Mouse (Mus musculus) liver, embryonic 15.5 days (tissue): ENCODE measurements at regions not wholly inside any gene's neighbourhood (a gene's known extent, or its start where the extent isn't known, plus 50 kb on each side); places are given as distances from the start of the nearest gene placed in this dataset.
A peak's percentile ranks its signal among the peaks of the same experiment; 100 is the strongest.

ENCODE experiments used
- ATAC-seq: fragments of 200-750 bp; cut with Nextera tagmentation; 2 replicates; pipeline ENCODE4 v1.8.0; 2017; ENCODE audit warnings: moderate number of reproducible peaks, mild to moderate bottlenecking, moderate library complexity; ENCODE audit not compliant: insufficient read depth
- H3K27ac ChIP-seq: fragments of 300-500 bp; sonication (generic); replicated peaks from 2 replicates; pipeline ENCODE4 v1.5.1; 2015; ENCODE audit warnings: mild to moderate bottlenecking, inconsistent platforms
- H3K27me3 ChIP-seq: fragments of 300-500 bp; sonication (generic); 2 replicates; pipeline ENCODE4 v1.6.1; 2015; ENCODE audit warnings: mild to moderate bottlenecking, inconsistent platforms
- H3K36me3 ChIP-seq: fragments of 300-500 bp; sonication (generic); replicated peaks from 2 replicates; pipeline ENCODE4 v1.6.1; 2015; ENCODE audit warnings: moderate library complexity, mild to moderate bottlenecking, inconsistent platforms
- H3K4me1 ChIP-seq: fragments of 300-500 bp; sonication (generic); replicated peaks from 2 replicates; pipeline ENCODE4 v1.6.1; 2015; ENCODE audit warnings: inconsistent platforms
- H3K4me2 ChIP-seq: fragments of 300-500 bp; sonication (generic); 2 replicates; pipeline ENCODE4 v1.6.1; 2015; ENCODE audit warnings: moderate library complexity, mild to moderate bottlenecking, inconsistent platforms
- H3K4me3 ChIP-seq: fragments of 300-500 bp; sonication (generic); replicated peaks from 2 replicates; pipeline ENCODE4 v1.5.1; 2015; ENCODE audit warnings: mild to moderate bottlenecking, inconsistent platforms
- H3K9ac ChIP-seq: fragments of 300-500 bp; sonication (generic); 2 replicates; pipeline ENCODE4 v1.6.1; 2015; ENCODE audit warnings: moderate library complexity, mild to moderate bottlenecking, inconsistent platforms
- H3K9me3 ChIP-seq: fragments of 300-500 bp; sonication (generic); replicated peaks from 2 replicates; pipeline ENCODE4 v1.6.1; 2016; ENCODE audit warnings: inconsistent platforms
- WGBS: fragments of 180-500 bp; shearing (Covaris S2); methylation state at CpG from one replicate; pipeline ENCODE4 v1.1.7; 2015; ENCODE audit warnings: mixed read lengths; ENCODE audit not compliant: insufficient replicate concordance; 5-methylcytosine and 5-hydroxymethylcytosine counted together

GRCm38 (mm10) chr9:63087195-63087594 is 61.6 kb downstream of the Skor1 start:
- Histone ChIP-seq H3K36me3 (no peaks in the 10 kb centered on the region), H3K4me3 (no peak overlapping the region), H3K27ac (no peak overlapping the region), H3K9me3 (no peaks in the 10 kb centered on the region), H3K4me2 (no peak overlapping the region), H3K4me1 (0 out of 2 replicates have a peak, but pooled peaks cover 2% of the 10 kb centered on the region), H3K9ac (no peak overlapping the region), H3K27me3 (no peaks in the 10 kb centered on the region)
- ATAC-seq: no peak
- 44% methylated on average over 4 of the region's 4 CpGs for WGBS

- Histone ChIP-seq H3K36me3 (no peaks in the 10 kb centered on the region), H3K4me3 (no peak overlapping the region), H3K4me2 (no peak overlapping the region), H3K27me3 (no peaks in the 10 kb centered on the region), H3K27ac (no peak overlapping the region), H3K9me3 (no peaks in the 10 kb centered on the region), H3K4me1 (no peaks in the 10 kb centered on the region), H3K9ac (no peak overlapping the region)
- ATAC-seq: no peak
- WGBS: 16% methylated on average over 1 of the region's 1 CpGs
Observed at GRCm38 (mm10) chr9:63086671-63087070, 62.1 kb downstream of the Skor1 start.

GRCm38 (mm10) chr9:63082830-63083229 is 65.9 kb downstream of the Skor1 start:
- WGBS: 62% methylated on average over 7 of the region's 7 CpGs
- no peaks in the 10 kb centered on the region for H3K27me3 ChIP-seq
- no peaks in the 10 kb centered on the region for H3K9me3 ChIP-seq
- H3K9ac ChIP-seq: no peak overlapping the region
- no peak overlapping the region for H3K27ac ChIP-seq
- ATAC-seq: no peak
- H3K4me1 ChIP-seq: no peaks in the 10 kb centered on the region
- H3K36me3 ChIP-seq: no peaks in the 10 kb centered on the region
- H3K4me2 ChIP-seq: no peak overlapping the region
- no peak overlapping the region for H3K4me3 ChIP-seq

GRCm38 (mm10) chr9:63082311-63082710 is 66.5 kb downstream of the Skor1 start:
- WGBS: 64% methylated on average over 3 of the region's 3 CpGs

GRCm38 (mm10) chr9:63080406-63080805 is 68.4 kb downstream of the Skor1 start:
- no peak overlapping the region for H3K9ac ChIP-seq
- H3K27me3 ChIP-seq: no peaks in the 10 kb centered on the region
- no peak for ATAC-seq
- 76% methylated on average over 5 of the region's 5 CpGs for WGBS
- H3K4me3 ChIP-seq: no peak overlapping the region
- no peak overlapping the region for H3K27ac ChIP-seq
- H3K4me1 ChIP-seq: peaks cover 2% of the 10 kb centered on the region; the same call in 1 of the 2 replicates
- no peaks in the 10 kb centered on the region for H3K36me3 ChIP-seq
- H3K4me2 ChIP-seq: no peak overlapping the region
- H3K9me3 ChIP-seq: no peaks in the 10 kb centered on the region

More at GRCm38 (mm10) chr9:63082311-63082710, 66.5 kb downstream of the Skor1 start:
- Histone ChIP-seq H3K4me3 (no peak overlapping the region), H3K9ac (no peak overlapping the region), H3K36me3 (no peaks in the 10 kb centered on the region), H3K4me2 (no peak overlapping the region), H3K27ac (no peak overlapping the region), H3K27me3 (no peaks in the 10 kb centered on the region), H3K9me3 (no peaks in the 10 kb centered on the region), H3K4me1 (no peaks in the 10 kb centered on the region)
- ATAC-seq: no peak

- H3K9me3 ChIP-seq: no peaks in the 10 kb centered on the region
- no peak overlapping the region for H3K4me2 ChIP-seq
- H3K36me3 ChIP-seq: no peaks in the 10 kb centered on the region
- peaks cover 17% of the 10 kb centered on the region for H3K4me1 ChIP-seq
- ATAC-seq: no peak
- no peaks in the 10 kb centered on the region for H3K27me3 ChIP-seq
- WGBS: 43% methylated on average over 5 of the region's 5 CpGs
- H3K9ac ChIP-seq: no peak overlapping the region
- no peak overlapping the region for H3K4me3 ChIP-seq
- no peak overlapping the region for H3K27ac ChIP-seq
Observed at GRCm38 (mm10) chr9:63075252-63075651, 73.5 kb downstream of the Skor1 start.

GRCm38 (mm10) chr9:63074803-63075202 is 74.0 kb downstream of the Skor1 start:
- no peak overlapping the region for H3K9ac ChIP-seq
- peak; percentile 9; the same call in 1 of the 2 replicates for ATAC-seq
- no peak overlapping the region for H3K4me2 ChIP-seq
- H3K36me3 ChIP-seq: no peaks in the 10 kb centered on the region
- WGBS: 53% methylated on average over 7 of the region's 7 CpGs
- no peak overlapping the region for H3K4me3 ChIP-seq
- no peaks in the 10 kb centered on the region for H3K27me3 ChIP-seq
- H3K27ac ChIP-seq: no peak overlapping the region
- no peaks in the 10 kb centered on the region for H3K9me3 ChIP-seq
- H3K4me1 ChIP-seq: peaks cover 17% of the 10 kb centered on the region

GRCm38 (mm10) chr9:63074023-63074750 is 74.6 kb downstream of the Skor1 start:
- H3K4me2 ChIP-seq: 0 out of 2 replicates have a peak overlapping the region, but pooled peaks have one; percentile 10
- H3K4me3 ChIP-seq: no peak overlapping the region
- WGBS: 16% methylated on average over 10 of the region's 10 CpGs

GRCm38 (mm10) chr9:63071032-63071431 is 77.7 kb downstream of the Skor1 start:
- H3K36me3 ChIP-seq: no peaks in the 10 kb centered on the region
- H3K4me1 ChIP-seq: peaks cover 17% of the 10 kb centered on the region
- no peak overlapping the region for H3K9ac ChIP-seq
- ATAC-seq: no peak
- no peak overlapping the region for H3K27ac ChIP-seq
- H3K9me3 ChIP-seq: no peaks in the 10 kb centered on the region
- H3K27me3 ChIP-seq: no peaks in the 10 kb centered on the region
- WGBS: 37% methylated on average over 6 of the region's 6 CpGs
- no peak overlapping the region for H3K4me2 ChIP-seq
- H3K4me3 ChIP-seq: no peak overlapping the region

More at GRCm38 (mm10) chr9:63074023-63074750, 74.6 kb downstream of the Skor1 start:
- Histone ChIP-seq H3K4me1 (peaks cover 17% of the 10 kb centered on the region), H3K27ac (no peak overlapping the region), H3K36me3 (no peaks in the 10 kb centered on the region), H3K9me3 (no peaks in the 10 kb centered on the region), H3K9ac (no peak overlapping the region), H3K27me3 (no peaks in the 10 kb centered on the region)
- no peak for ATAC-seq

- H3K9ac ChIP-seq: no peak overlapping the region
- H3K36me3 ChIP-seq: no peaks in the 10 kb centered on the region
- no peak overlapping the region for H3K27ac ChIP-seq
- 59% methylated on average over 6 of the region's 6 CpGs for WGBS
- no peaks in the 10 kb centered on the region for H3K27me3 ChIP-seq
- H3K4me1 ChIP-seq: peaks cover 10% of the 10 kb centered on the region
- no peak overlapping the region for H3K4me2 ChIP-seq
- H3K9me3 ChIP-seq: no peaks in the 10 kb centered on the region
- ATAC-seq: no peak
- H3K4me3 ChIP-seq: no peak overlapping the region
Observed at GRCm38 (mm10) chr9:63069919-63070318, 78.8 kb downstream of the Skor1 start.

- H3K9me3 ChIP-seq: no peaks in the 10 kb centered on the region
- no peak for ATAC-seq
- WGBS: 50% methylated on average over 2 of the region's 2 CpGs
- no peak overlapping the region for H3K4me3 ChIP-seq
- no peak overlapping the region for H3K4me2 ChIP-seq
- H3K9ac ChIP-seq: no peak overlapping the region
- no peaks in the 10 kb centered on the region for H3K36me3 ChIP-seq
- no peak overlapping the region for H3K27ac ChIP-seq
- H3K4me1 ChIP-seq: no peaks in the 10 kb centered on the region; the same call in 1 of the 2 replicates
- H3K27me3 ChIP-seq: no peaks in the 10 kb centered on the region
Observed at GRCm38 (mm10) chr9:63067054-63067406, 79.3 kb upstream of the Pias1 start.
